Mouse (Mus musculus) cortical plate, adult 2 months (tissue): ENCODE measurements at regions not wholly inside any gene's neighbourhood (a gene's known extent, or its start where the extent isn't known, plus 50 kb on each side); places are given as distances from the start of the nearest gene placed in this dataset.

Experiments used
- H3K27ac ChIP-seq: fragments of 200-500 bp; 2 replicates; pipeline ENCODE4 v1.5.1; 2012; ENCODE audit warnings: low read length, control low read depth, inconsistent platforms; ENCODE audit not compliant: insufficient read depth
- H3K4me1 ChIP-seq: fragments of 200-500 bp; 2 replicates; pipeline ENCODE4 v1.6.1; 2011; ENCODE audit warnings: low read length; ENCODE audit not compliant: control insufficient read depth, insufficient read depth
- H3K4me3 ChIP-seq: fragments of 200-500 bp; 2 replicates; pipeline ENCODE4 v1.5.1; 2011; ENCODE audit warnings: mild to moderate bottlenecking, low read length, control low read depth; ENCODE audit not compliant: insufficient read depth
- CTCF ChIP-seq: fragments of 200-500 bp; IDR thresholded peaks from 2 replicates; pipeline ENCODE4 v1.5.1; 2011; ENCODE audit warnings: mild to moderate bottlenecking, control low read depth, low read length; ENCODE audit not compliant: insufficient read depth; ENCODE audit errors: extremely low read depth
- POLR2A ChIP-seq: fragments of 200-500 bp; IDR thresholded peaks from 2 replicates; pipeline ENCODE4 v1.6.1; 2011; ENCODE audit warnings: mild to moderate bottlenecking, low read length, control low read depth; ENCODE audit not compliant: insufficient read depth; ENCODE audit errors: extremely low read depth

- Histone ChIP-seq H3K27ac (no peak overlapping the region), H3K4me3 (no peak overlapping the region), H3K4me1 (no peaks in the 10 kb centered on the region)
- no peak for TF ChIP-seq POLR2A
- TF ChIP-seq CTCF, result no peak
Measured at GRCm38 (mm10) chr6:73401059-73401458, 68.4 kb downstream of the 4931417E11Rik start.

GRCm38 (mm10) chr6:73389301-73389700 lies 80.2 kb downstream of the 4931417E11Rik start:
- no peaks in the 10 kb centered on the region for H3K4me1 ChIP-seq
- no peak overlapping the region for H3K4me3 ChIP-seq
- TF ChIP-seq POLR2A, result no peak
- TF ChIP-seq CTCF, result no peak
- no peak overlapping the region for H3K27ac ChIP-seq

GRCm38 (mm10) chr6:73386261-73386660 lies 83.2 kb downstream of the 4931417E11Rik start:
- no peak for TF ChIP-seq CTCF
- TF ChIP-seq POLR2A, result no peak
- Histone ChIP-seq H3K4me1 (no peaks in the 10 kb centered on the region), H3K27ac (no peak overlapping the region), H3K4me3 (no peak overlapping the region)

- Histone ChIP-seq H3K4me1 (no peaks in the 10 kb centered on the region), H3K27ac (no peak overlapping the region)
- TF ChIP-seq POLR2A, result no peak
- TF ChIP-seq CTCF, result no peak
Measured at GRCm38 (mm10) chr6:73379825-73380224, 89.6 kb downstream of the 4931417E11Rik start.

GRCm38 (mm10) chr6:73377884-73378283 lies 91.6 kb downstream of the 4931417E11Rik start:
- H3K4me3 ChIP-seq, result no peak overlapping the region
- TF ChIP-seq CTCF (no peak), POLR2A (no peak)
- H3K4me1 ChIP-seq, result no peaks in the 10 kb centered on the region
- no peak overlapping the region for H3K27ac ChIP-seq

More at GRCm38 (mm10) chr6:73379825-73380224, 89.6 kb downstream of the 4931417E11Rik start:
- no peak overlapping the region for H3K4me3 ChIP-seq

GRCm38 (mm10) chr6:73376291-73376690 lies 93.2 kb downstream of the 4931417E11Rik start:
- no peak overlapping the region for H3K4me3 ChIP-seq
- no peak for TF ChIP-seq POLR2A
- no peak for TF ChIP-seq CTCF
- no peaks in the 10 kb centered on the region for H3K4me1 ChIP-seq
- H3K27ac ChIP-seq, result no peak overlapping the region

- Histone ChIP-seq H3K27ac (no peak overlapping the region), H3K4me3 (no peak overlapping the region), H3K4me1 (no peaks in the 10 kb centered on the region)
- TF ChIP-seq CTCF, result no peak
- TF ChIP-seq POLR2A, result no peak
Measured at GRCm38 (mm10) chr6:73372901-73373300, 96.6 kb downstream of the 4931417E11Rik start.

GRCm38 (mm10) chr6:73371866-73372265 lies 97.6 kb downstream of the 4931417E11Rik start:
- H3K27ac ChIP-seq, result no peak overlapping the region
- no peak for TF ChIP-seq POLR2A
- no peak for TF ChIP-seq CTCF

GRCm38 (mm10) chr6:73370901-73371300 lies 98.6 kb downstream of the 4931417E11Rik start:
- no peaks in the 10 kb centered on the region for H3K4me1 ChIP-seq
- H3K27ac ChIP-seq, result no peak overlapping the region
- TF ChIP-seq POLR2A (no peak), CTCF (no peak)
- no peak overlapping the region for H3K4me3 ChIP-seq

More at GRCm38 (mm10) chr6:73371866-73372265, 97.6 kb downstream of the 4931417E11Rik start:
- no peaks in the 10 kb centered on the region for H3K4me1 ChIP-seq
- no peak overlapping the region for H3K4me3 ChIP-seq

- no peak overlapping the region for H3K27ac ChIP-seq
- H3K4me1 ChIP-seq, result no peaks in the 10 kb centered on the region
- TF ChIP-seq CTCF (no peak), POLR2A (no peak)
- H3K4me3 ChIP-seq, result no peak overlapping the region
Measured at GRCm38 (mm10) chr6:73368836-73369141, 100.7 kb downstream of the 4931417E11Rik start.

GRCm38 (mm10) chr6:73368047-73368835 lies 101.2 kb downstream of the 4931417E11Rik start:
- Histone ChIP-seq H3K4me3 (no peak overlapping the region; the same call in 1 of the 2 replicates), H3K27ac (no peak overlapping the region), H3K4me1 (no peaks in the 10 kb centered on the region)
- no peak for TF ChIP-seq CTCF
- TF ChIP-seq POLR2A, result no peak
